Mouse (Mus musculus): Measurements from ENCODE around the gene Gpc6. TPM values are rescaled to one million over a fixed set of nuclear protein-coding genes. Genes with fewer than 3 reads are reported as not detected.

Gpc6 gene
- total and polyA plus RNA-seq, 3 experiments: not detected

DNA sequence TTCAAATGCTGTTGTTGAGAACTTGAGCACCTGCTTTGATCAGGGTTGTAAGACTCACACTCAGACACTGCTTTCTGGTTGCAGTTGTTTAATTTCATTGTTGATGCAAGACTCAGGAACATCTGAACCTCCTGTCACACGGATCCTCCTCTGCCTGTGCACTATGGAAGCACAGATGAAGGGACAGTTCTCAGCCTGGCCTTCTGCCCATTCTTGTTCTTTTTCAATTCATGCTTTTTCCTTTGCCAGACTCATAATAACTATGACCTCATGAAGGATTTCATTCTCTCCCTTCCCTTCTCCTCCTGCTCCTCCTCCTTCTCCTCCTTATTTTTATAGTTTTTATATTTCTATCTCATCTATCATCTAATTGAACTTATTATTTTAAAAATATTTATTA, 196.9 kb downstream of the Gpc6 start:
- DNase-seq (ENCODE audit: extremely low read depth): no peak
- TF ChIP-seq MYC (IDR thresholded peaks at IDR 0.05; ENCODE audit: low read depth, low read length): no peak
- TF ChIP-seq USF1 (IDR thresholded peaks at IDR 0.05; ENCODE audit: low read depth, low read length): no peak
- no peak for TF ChIP-seq UBTF (IDR thresholded peaks at IDR 0.05; ENCODE audit: low read depth, low read length)
- TF ChIP-seq MEF2A (IDR thresholded peaks at IDR 0.05; ENCODE audit: borderline replicate concordance, low read depth, low read length): no peak
- Histone ChIP-seq H3K27me3 (replicated peaks) (no peaks in the 10 kb centered on the region), H3K4me2 (ENCODE audit: insufficient read depth, low read depth, poor library complexity, severe bottlenecking) (no peak overlapping the region), H3K27ac (ENCODE audit: insufficient read depth, low read depth) (no peak overlapping the region), H3K9ac (ENCODE audit: insufficient read depth, low read depth) (no peak overlapping the region), H3K79me2 (replicated peaks; ENCODE audit: control insufficient read depth, extremely low read depth, insufficient read depth, poor library complexity, severe bottlenecking) (no peaks in the 10 kb centered on the region), H3K4me1 (ENCODE audit: control insufficient read depth in 1 of 2, insufficient read depth in 2 of 2) (no peaks in the 10 kb centered on the region), H3K36me3 (replicated peaks in 1 of 2; ENCODE audit: control insufficient read depth in 1 of 2, insufficient read depth in 1 of 2, low read length in 1 of 2) (no peaks in the 10 kb centered on the region), H3K9me3 (replicated peaks; ENCODE audit: low read length) (no peaks in the 10 kb centered on the region), H3K4me3 (replicated peaks in 1 of 3; ENCODE audit: low read depth in 2 of 3, low read length in 2 of 3, poor library complexity in 1 of 3) (no peak overlapping the region)
- in situ Hi-C loops (cut with MboI; ENCODE audit: low pct_ligation_motif_present, low pct_unique_long_range_greater_than_20kb, low sequenced_read_pairs): no loop called here
- dilution Hi-C loops (cut with MboI; ENCODE audit: extremely low pct_ligation_motif_present, extremely low pct_unique_long_range_greater_than_20kb, low sequenced_read_pairs): no loop called here

DNA sequence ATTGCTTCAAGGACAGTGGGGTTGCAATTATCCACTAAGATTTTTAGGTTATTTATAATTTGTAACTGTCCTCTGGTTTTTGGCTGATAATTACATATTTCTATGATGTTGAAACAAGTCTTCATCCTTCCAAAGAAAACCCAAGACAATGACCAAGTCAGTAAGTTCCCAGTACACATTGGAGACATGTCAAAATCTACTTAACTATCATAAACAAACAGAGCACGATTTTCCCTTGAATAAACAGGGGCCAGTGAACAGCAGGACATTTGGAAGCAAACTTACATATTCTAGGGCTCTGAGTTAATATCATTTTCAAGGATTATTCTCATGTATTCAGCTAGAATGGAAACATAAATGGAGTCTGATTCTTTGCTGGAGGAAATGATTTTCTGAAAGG, 205.2 kb downstream of the Gpc6 start:
- Histone ChIP-seq H3K4me3 (replicated peaks in 1 of 3; ENCODE audit: low read depth in 2 of 3, low read length in 2 of 3, poor library complexity in 1 of 3) (no peak overlapping the region), H3K27me3 (replicated peaks) (no peaks in the 10 kb centered on the region), H3K9me3 (replicated peaks; ENCODE audit: low read length) (no peaks in the 10 kb centered on the region), H3K4me2 (ENCODE audit: insufficient read depth, low read depth, poor library complexity, severe bottlenecking) (no peak overlapping the region), H3K27ac (ENCODE audit: insufficient read depth, low read depth) (no peak overlapping the region), H3K36me3 (replicated peaks in 1 of 2; ENCODE audit: control insufficient read depth in 1 of 2, insufficient read depth in 1 of 2, low read length in 1 of 2) (no peaks in the 10 kb centered on the region), H3K4me1 (ENCODE audit: control insufficient read depth in 1 of 2, insufficient read depth in 2 of 2) (no peaks in the 10 kb centered on the region), H3K79me2 (replicated peaks; ENCODE audit: control insufficient read depth, extremely low read depth, insufficient read depth, poor library complexity, severe bottlenecking) (no peaks in the 10 kb centered on the region), H3K9ac (ENCODE audit: insufficient read depth, low read depth) (no peak overlapping the region)
- no peak for TF ChIP-seq RCOR1 (conservative IDR thresholded peaks at IDR 0.05; ENCODE audit: low read depth, low read length)
- TF ChIP-seq CTCF (conservative IDR thresholded peaks at IDR 0.05 in 1 of 2, IDR thresholded peaks at IDR 0.05 in 1 of 2; ENCODE audit: low read depth in 2 of 2, low read length in 2 of 2): no peak
- TF ChIP-seq EP300 (IDR thresholded peaks at IDR 0.05; ENCODE audit: low read length): no peak
- dilution Hi-C loops (cut with MboI; ENCODE audit: extremely low pct_ligation_motif_present, extremely low pct_unique_long_range_greater_than_20kb, low sequenced_read_pairs) (no loop called here), in situ Hi-C loops (cut with MboI; ENCODE audit: low pct_ligation_motif_present, low pct_unique_long_range_greater_than_20kb, low sequenced_read_pairs) (no loop called here)
- DNase-seq (ENCODE audit: extremely low read depth): no peak

DNA sequence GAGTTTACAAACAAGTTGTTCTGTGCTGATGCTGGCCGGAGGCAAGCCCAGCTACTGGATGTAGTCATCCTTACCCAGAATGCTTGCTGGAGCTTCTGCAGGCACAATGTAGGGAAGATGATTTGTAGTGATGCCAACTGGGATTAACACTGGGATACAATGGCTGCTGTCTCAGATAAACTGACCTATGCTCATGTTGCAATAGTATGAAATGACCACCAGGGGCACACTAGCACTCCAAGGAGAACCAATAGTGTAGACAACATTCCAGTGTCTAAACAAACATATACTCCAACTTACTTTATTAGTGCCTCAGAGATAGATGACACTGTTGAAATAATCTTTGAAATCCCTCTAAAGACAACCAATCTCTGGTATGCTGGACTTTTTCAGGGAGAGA, 206.2 kb downstream of the Gpc6 start:
- H3K9ac ChIP-seq (ENCODE audit: insufficient read depth, low read depth): no peak overlapping the region
- H3K4me1 ChIP-seq (ENCODE audit: control insufficient read depth in 1 of 2, insufficient read depth in 2 of 2): no peaks in the 10 kb centered on the region
- TF ChIP-seq BHLHE40 (IDR thresholded peaks at IDR 0.05; ENCODE audit: low read depth, low read length): no peak
- TF ChIP-seq EP300 (IDR thresholded peaks at IDR 0.05; ENCODE audit: low read length): no peak
- TF ChIP-seq TBP (conservative IDR thresholded peaks at IDR 0.05; ENCODE audit: low read depth, low read length): no peak
- peak; percentile 51 to 59; a peak in 3 of 4 replicates for TF ChIP-seq CTCF (conservative IDR thresholded peaks at IDR 0.05 in 1 of 2, IDR thresholded peaks at IDR 0.05 in 1 of 2; ENCODE audit: low read depth in 2 of 2, low read length in 2 of 2)
- TF ChIP-seq ETS1 (conservative IDR thresholded peaks at IDR 0.05; ENCODE audit: low read depth, low read length): no peak
- no peak for TF ChIP-seq JUND (conservative IDR thresholded peaks at IDR 0.05; ENCODE audit: low read depth, low read length)
- no peak for TF ChIP-seq NELFE (IDR thresholded peaks at IDR 0.05; ENCODE audit: low read depth, low read length)
- TF ChIP-seq RAD21 (IDR thresholded peaks at IDR 0.05; ENCODE audit: low read depth, low read length): peak; percentile 27
- TF ChIP-seq USF1 (IDR thresholded peaks at IDR 0.05; ENCODE audit: low read depth, low read length): no peak
- no peak for TF ChIP-seq ZNF384 (IDR thresholded peaks at IDR 0.05; ENCODE audit: low read depth, low read length)
- no peak for TF ChIP-seq POLR2A (IDR thresholded peaks at IDR 0.05; ENCODE audit: low read depth, low read length)
- TF ChIP-seq SMC3 (IDR thresholded peaks at IDR 0.05; ENCODE audit: low read depth, low read length): 0 out of 2 replicates have a peak, but pooled peaks have one; percentile 21
- DNase-seq (ENCODE audit: extremely low read depth): peak; percentile 12
- H3K4me3 ChIP-seq (replicated peaks in 1 of 3; ENCODE audit: low read depth in 2 of 3, low read length in 2 of 3, poor library complexity in 1 of 3): no peak overlapping the region
- no peaks in the 10 kb centered on the region for H3K36me3 ChIP-seq (replicated peaks in 1 of 2; ENCODE audit: control insufficient read depth in 1 of 2, insufficient read depth in 1 of 2, low read length in 1 of 2)
- dilution Hi-C loops (cut with MboI; ENCODE audit: extremely low pct_ligation_motif_present, extremely low pct_unique_long_range_greater_than_20kb, low sequenced_read_pairs) (no loop called here), in situ Hi-C loops (cut with MboI; ENCODE audit: low pct_ligation_motif_present, low pct_unique_long_range_greater_than_20kb, low sequenced_read_pairs) (no loop called here)
- H3K79me2 ChIP-seq (replicated peaks; ENCODE audit: control insufficient read depth, extremely low read depth, insufficient read depth, poor library complexity, severe bottlenecking): no peaks in the 10 kb centered on the region
- H3K4me2 ChIP-seq (ENCODE audit: insufficient read depth, low read depth, poor library complexity, severe bottlenecking): no peak overlapping the region
- H3K27ac ChIP-seq (ENCODE audit: insufficient read depth, low read depth): no peak overlapping the region
- H3K27me3 ChIP-seq (replicated peaks): no peaks in the 10 kb centered on the region
- no peaks in the 10 kb centered on the region for H3K9me3 ChIP-seq (replicated peaks; ENCODE audit: low read length)

Data from CH12.LX (cell line).